Mouse (Mus musculus) heart, embryonic 16.5 days (tissue): ENCODE measurements around the gene Tbc1d4. TPM values are rescaled to one million over a fixed set of nuclear protein-coding genes. Genes with fewer than 3 reads are reported as not detected.
"Not testable (repeated sequence)": the region's sequence is repeated elsewhere in the genome, so short reads cannot be mapped to it uniquely, and the experiment has no call there.

Source experiments
- ATAC-seq: fragments of 200-750 bp; cut with Nextera tagmentation; replicated peaks from 2 replicates; pipeline ENCODE4 v1.8.0; 2017; ENCODE audit warnings: moderate number of reproducible peaks; ENCODE audit not compliant: insufficient read depth, low FRiP score; ENCODE audit errors: extremely low read depth
- H3K27ac ChIP-seq: fragments of 300-500 bp; sonication (generic); 2 replicates; pipeline ENCODE4 v1.5.1; 2014; ENCODE audit warnings: mild to moderate bottlenecking, low read length, control low read depth, moderate library complexity
- H3K27me3 ChIP-seq: fragments of 300-500 bp; sonication (generic); 2 replicates; pipeline ENCODE4 v1.6.1; 2014; ENCODE audit warnings: low read length, mixed read lengths; ENCODE audit not compliant: control insufficient read depth, insufficient read depth
- H3K36me3 ChIP-seq: fragments of 300-500 bp; sonication (generic); 2 replicates; pipeline ENCODE4 v1.6.1; 2014; ENCODE audit not compliant: control insufficient read depth, insufficient read depth
- H3K4me1 ChIP-seq: fragments of 300-500 bp; sonication (generic); 2 replicates; pipeline ENCODE4 v1.6.1; 2014; ENCODE audit warnings: low read length, mixed read lengths; ENCODE audit not compliant: control insufficient read depth, insufficient read depth
- H3K4me2 ChIP-seq: fragments of 300-500 bp; sonication (generic); 2 replicates; pipeline ENCODE4 v1.6.1; 2014; ENCODE audit warnings: low read depth, mild to moderate bottlenecking, control low read depth, low read length
- H3K4me3 ChIP-seq: fragments of 300-500 bp; sonication (generic); 2 replicates; pipeline ENCODE4 v1.5.1; 2014; ENCODE audit warnings: mild to moderate bottlenecking, control low read depth, low read length
- H3K9ac ChIP-seq: fragments of 300-500 bp; sonication (generic); 2 replicates; pipeline ENCODE4 v1.6.1; 2014; ENCODE audit warnings: low read length, control low read depth
- H3K9me3 ChIP-seq: fragments of 300-500 bp; sonication (generic); replicated peaks from 2 replicates; pipeline ENCODE4 v1.6.1; 2016; ENCODE audit warnings: low read length; ENCODE audit not compliant: control insufficient read depth
- WGBS: fragments of 180-500 bp; shearing (Covaris S2); extraction: QIAGEN DNeasy Blood & Tissue Kit; methylation state at CpG from one replicate; pipeline ENCODE4 v1.1.7; 2014; 5-methylcytosine and 5-hydroxymethylcytosine counted together
- polyA plus RNA-seq: library from polyadenylated mRNA; unstranded; fragments of >200 nt; fragmentation: Nextera tagmentation; extraction: Ambion mirVana; gene quantifications from 2 replicates; pipeline ENCODE4 v1.2.1, GENCODE M21; 2015

The Tbc1d4 gene
- polyA plus RNA-seq, 1 experiment from 2014 or later: 25.9 TPM

DNA sequence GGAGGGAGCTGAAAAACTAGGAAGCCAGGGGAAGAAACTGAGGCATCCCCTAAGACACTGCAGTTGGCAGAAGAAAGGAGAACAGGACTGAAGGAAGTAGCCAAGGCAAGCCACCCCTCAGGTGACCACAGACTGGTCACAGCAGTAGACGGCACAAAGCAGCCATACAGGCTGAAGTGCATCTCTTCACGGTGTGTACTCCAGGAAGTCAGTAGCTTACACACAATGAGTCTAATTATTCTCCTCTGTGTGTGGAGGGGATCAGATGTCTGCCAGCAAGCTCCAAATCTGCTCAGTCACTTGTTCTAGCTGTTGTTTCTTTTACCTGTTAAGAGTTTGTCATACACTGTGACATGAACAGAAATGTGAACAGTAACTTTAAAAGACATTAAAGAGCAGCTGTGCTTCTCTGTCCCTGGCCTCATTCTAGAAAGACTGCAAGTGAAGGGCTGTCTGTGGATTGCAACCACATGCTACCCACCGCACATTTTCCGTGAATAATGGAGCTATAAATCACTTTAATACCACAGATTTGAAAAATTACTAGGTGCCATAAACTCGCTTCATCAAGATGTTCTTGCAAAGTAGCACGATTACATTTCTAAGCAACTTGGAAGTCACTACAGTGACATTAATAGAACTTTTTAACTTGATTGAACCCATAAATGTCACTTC, 21.5 kb downstream of the Tbc1d4 start:
- Histone ChIP-seq H3K4me1 (peaks cover 30% of the 10 kb centered on the region), H3K27ac (peak overlapping the region; percentile 58; the same call in 1 of the 2 replicates)
- H3K4me2 ChIP-seq, H3K9ac ChIP-seq, H3K27me3 ChIP-seq, H3K4me3 ChIP-seq, ATAC-seq, H3K36me3 ChIP-seq, H3K9me3 ChIP-seq: not testable (repeated sequence)
- WGBS: 72% methylated on average over 4 of the region's 6 CpGs

- 42% methylated on average over 7 of the region's 7 CpGs for WGBS
- no peak overlapping the region for H3K4me2 ChIP-seq
- peaks cover 30% of the 10 kb centered on the region for H3K4me1 ChIP-seq
- H3K9me3 ChIP-seq: no peaks in the 10 kb centered on the region
- peak overlapping the region; percentile 68 for H3K27ac ChIP-seq
- no peaks in the 10 kb centered on the region for H3K27me3 ChIP-seq
- no peak overlapping the region for H3K4me3 ChIP-seq
- H3K9ac ChIP-seq: peak overlapping the region; percentile 46; the same call in 1 of the 2 replicates
- H3K36me3 ChIP-seq: no peaks in the 10 kb centered on the region
- no peak for ATAC-seq
Measured at GRCm38 (mm10) chr14:101586096-101586495, 22.9 kb downstream of the Tbc1d4 start.

GRCm38 (mm10) chr14:101575651-101576050, 33.3 kb downstream of the Tbc1d4 start:
- Histone ChIP-seq H3K9me3 (no peaks in the 10 kb centered on the region), H3K4me2 (no peak overlapping the region), H3K4me3 (no peak overlapping the region), H3K9ac (no peak overlapping the region), H3K27ac (no peak overlapping the region), H3K4me1 (peaks cover 11% of the 10 kb centered on the region), H3K36me3 (no peaks in the 10 kb centered on the region), H3K27me3 (no peaks in the 10 kb centered on the region)
- 49% methylated on average over 3 of the region's 3 CpGs for WGBS
- no peak for ATAC-seq

DNA sequence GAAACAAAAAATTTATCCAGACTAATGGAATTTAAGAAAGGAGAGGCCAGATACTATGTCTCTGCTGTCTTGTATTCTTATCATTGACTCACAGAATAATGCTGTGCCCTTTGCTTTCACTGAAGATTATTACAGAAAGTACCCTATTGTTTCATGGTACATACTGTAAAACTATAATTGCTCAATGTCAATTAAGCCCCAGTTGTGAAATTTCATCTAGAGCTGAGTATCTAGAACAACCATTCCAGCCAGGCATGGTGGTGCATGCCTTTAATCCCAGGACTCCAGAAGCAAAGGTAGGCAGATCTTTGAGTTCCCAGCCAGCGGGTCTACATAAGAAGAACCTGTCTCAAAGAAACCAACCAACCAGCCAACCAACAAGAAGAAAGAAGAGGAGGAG, 34.5 kb downstream of the Tbc1d4 start:
- Histone ChIP-seq H3K36me3 (no peaks in the 10 kb centered on the region), H3K9ac (no peak overlapping the region), H3K4me3 (no peak overlapping the region), H3K4me1 (peaks cover 14% of the 10 kb centered on the region), H3K9me3 (no peaks in the 10 kb centered on the region), H3K27me3 (no peaks in the 10 kb centered on the region), H3K4me2 (no peak overlapping the region), H3K27ac (no peak overlapping the region)
- 100% methylated on average over 1 of the region's 1 CpGs for WGBS
- no peak for ATAC-seq

DNA sequence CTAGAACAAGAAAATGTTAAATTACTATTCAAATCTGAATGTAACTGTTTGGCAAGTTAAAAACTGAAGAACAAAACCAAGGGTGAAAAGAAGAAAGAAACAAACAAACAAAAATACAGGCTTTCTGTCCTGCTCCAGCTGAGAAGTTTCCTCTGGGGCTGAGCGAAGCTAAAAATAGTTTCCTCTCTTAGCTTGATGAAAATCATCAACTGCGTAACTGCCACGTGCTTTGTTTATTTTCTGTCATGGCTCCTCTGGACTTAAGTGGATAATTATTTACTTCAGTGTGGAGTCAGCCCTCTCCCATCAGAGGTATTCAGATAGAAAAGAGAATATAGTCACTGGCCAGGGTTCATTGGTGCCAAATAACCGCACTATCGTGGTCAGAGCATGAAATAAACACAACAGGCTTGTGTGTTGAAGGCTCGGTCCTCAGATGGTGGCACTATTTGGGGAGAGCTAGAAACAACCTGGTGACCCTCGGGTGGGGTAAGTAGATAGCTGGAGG, 35.8 kb downstream of the Tbc1d4 start:
- no peak overlapping the region for H3K4me3 ChIP-seq
- H3K9ac ChIP-seq: no peak overlapping the region
- H3K36me3 ChIP-seq: no peaks in the 10 kb centered on the region
- no peaks in the 10 kb centered on the region for H3K9me3 ChIP-seq
- WGBS: 35% methylated on average over 7 of the region's 7 CpGs
- peak overlapping the region; percentile 29; the same call in 1 of the 2 replicates for H3K4me2 ChIP-seq
- peak overlapping the region; percentile 75 for H3K27ac ChIP-seq
- H3K4me1 ChIP-seq: peaks cover 20% of the 10 kb centered on the region
- H3K27me3 ChIP-seq: no peaks in the 10 kb centered on the region
- ATAC-seq: no peak; the same call in 1 of the 2 replicates

DNA sequence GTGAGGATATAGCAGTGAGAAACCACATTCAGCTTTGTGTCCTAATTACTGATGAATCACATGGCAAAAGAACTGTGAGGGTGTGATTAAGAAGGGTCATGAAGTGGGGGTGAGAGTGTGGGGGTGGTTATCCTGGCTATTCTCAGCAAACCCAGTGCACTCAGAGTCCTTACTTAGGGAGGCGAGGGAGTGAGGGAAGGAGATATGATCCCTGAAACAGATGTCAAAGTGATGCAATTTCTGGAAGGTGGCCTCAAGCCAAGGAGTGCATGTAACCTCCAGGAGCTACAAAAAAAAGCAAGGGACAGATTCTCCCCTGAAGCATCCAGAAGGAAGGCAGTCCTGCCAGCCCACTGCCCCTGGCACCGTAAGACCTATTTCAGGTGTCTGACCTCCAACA, 40.2 kb downstream of the Tbc1d4 start:
- Histone ChIP-seq H3K9me3 (no peaks in the 10 kb centered on the region), H3K9ac (no peak overlapping the region), H3K4me1 (peaks cover 26% of the 10 kb centered on the region), H3K36me3 (no peaks in the 10 kb centered on the region), H3K4me2 (no peak overlapping the region), H3K27ac (no peak overlapping the region; the same call in 1 of the 2 replicates), H3K4me3 (no peak overlapping the region), H3K27me3 (no peaks in the 10 kb centered on the region)
- 46% methylated on average over 2 of the region's 2 CpGs for WGBS
- ATAC-seq: no peak

- Histone ChIP-seq H3K27ac (no peak overlapping the region), H3K27me3 (no peaks in the 10 kb centered on the region), H3K9me3 (no peaks in the 10 kb centered on the region), H3K4me2 (no peak overlapping the region), H3K36me3 (no peaks in the 10 kb centered on the region), H3K9ac (no peak overlapping the region), H3K4me3 (no peak overlapping the region), H3K4me1 (peaks cover 15% of the 10 kb centered on the region)
- 93% methylated on average over 2 of the region's 2 CpGs for WGBS
- ATAC-seq: no peak
Measured at GRCm38 (mm10) chr14:101566717-101567116, 42.3 kb downstream of the Tbc1d4 start.

DNA sequence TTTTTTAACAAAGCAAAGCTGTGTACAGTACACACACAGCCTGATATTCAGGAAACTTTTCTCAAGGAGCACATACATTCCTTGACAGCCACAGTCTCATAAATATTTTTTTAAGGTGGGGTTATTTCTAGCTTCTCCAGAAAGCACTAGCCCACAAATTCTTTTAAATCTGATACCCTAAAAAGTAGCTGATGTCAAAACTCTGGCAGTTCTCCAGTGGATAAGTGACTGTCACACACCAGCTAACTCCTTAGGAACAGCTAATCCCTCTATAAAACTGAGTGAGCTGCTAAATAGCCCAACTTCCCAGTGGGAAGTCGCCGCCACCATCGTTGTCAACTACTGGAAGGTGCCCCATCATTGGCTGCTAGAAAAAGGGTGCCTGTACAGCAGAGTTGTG, 43.3 kb downstream of the Tbc1d4 start:
- Histone ChIP-seq H3K9me3 (no peaks in the 10 kb centered on the region), H3K4me3 (no peak overlapping the region), H3K9ac (no peak overlapping the region), H3K4me1 (peaks cover 25% of the 10 kb centered on the region), H3K27me3 (no peaks in the 10 kb centered on the region), H3K36me3 (no peaks in the 10 kb centered on the region), H3K27ac (no peak overlapping the region), H3K4me2 (no peak overlapping the region)
- 64% methylated on average over 3 of the region's 3 CpGs for WGBS
- no peak for ATAC-seq

DNA sequence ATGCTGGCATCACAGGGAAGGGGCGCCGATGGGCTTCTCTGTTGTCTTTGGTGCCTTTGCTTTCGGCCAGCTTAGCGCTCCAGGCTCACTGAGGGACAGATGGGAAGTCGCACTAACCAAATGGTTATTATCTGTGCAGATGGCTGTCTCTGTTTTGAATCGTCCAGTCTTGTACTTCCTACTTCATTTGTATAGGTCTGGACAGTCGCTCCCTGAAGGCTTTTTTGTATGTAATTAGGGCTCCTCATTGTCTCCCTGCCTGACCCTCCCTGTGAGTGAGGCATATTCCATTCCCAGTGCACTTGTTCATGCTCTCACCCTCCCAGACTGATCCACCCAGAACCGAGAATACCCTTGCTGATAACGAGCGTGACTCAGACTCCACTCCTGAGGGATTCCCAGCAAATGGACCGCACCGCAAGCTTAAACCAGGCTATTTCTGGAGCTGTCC, 47.7 kb downstream of the Tbc1d4 start:
- peak; percentile 76 for ATAC-seq
- peaks cover 26% of the 10 kb centered on the region for H3K4me1 ChIP-seq
- H3K4me3 ChIP-seq: 0 out of 2 replicates have a peak overlapping the region, but pooled peaks have one; percentile 13
- 41% methylated on average over 12 of the region's 12 CpGs for WGBS
- H3K27ac ChIP-seq: peak overlapping the region; percentile 56
- H3K36me3 ChIP-seq: no peaks in the 10 kb centered on the region
- H3K27me3 ChIP-seq: no peaks in the 10 kb centered on the region
- peak overlapping the region; percentile 30; the same call in 1 of the 2 replicates for H3K9ac ChIP-seq
- no peaks in the 10 kb centered on the region for H3K9me3 ChIP-seq
- peak overlapping the region; percentile 52 for H3K4me2 ChIP-seq
